Mouse (Mus musculus) retina, adult 2 months (tissue): ENCODE results near the gene Itgav.

ENCODE experiments used
- DNase-seq: peaks from one replicate; pipeline ENCODE4 v3.0.0-alpha.2; 2012; ENCODE audit warnings: low read depth, low spot score

Gene Itgav

DNA sequence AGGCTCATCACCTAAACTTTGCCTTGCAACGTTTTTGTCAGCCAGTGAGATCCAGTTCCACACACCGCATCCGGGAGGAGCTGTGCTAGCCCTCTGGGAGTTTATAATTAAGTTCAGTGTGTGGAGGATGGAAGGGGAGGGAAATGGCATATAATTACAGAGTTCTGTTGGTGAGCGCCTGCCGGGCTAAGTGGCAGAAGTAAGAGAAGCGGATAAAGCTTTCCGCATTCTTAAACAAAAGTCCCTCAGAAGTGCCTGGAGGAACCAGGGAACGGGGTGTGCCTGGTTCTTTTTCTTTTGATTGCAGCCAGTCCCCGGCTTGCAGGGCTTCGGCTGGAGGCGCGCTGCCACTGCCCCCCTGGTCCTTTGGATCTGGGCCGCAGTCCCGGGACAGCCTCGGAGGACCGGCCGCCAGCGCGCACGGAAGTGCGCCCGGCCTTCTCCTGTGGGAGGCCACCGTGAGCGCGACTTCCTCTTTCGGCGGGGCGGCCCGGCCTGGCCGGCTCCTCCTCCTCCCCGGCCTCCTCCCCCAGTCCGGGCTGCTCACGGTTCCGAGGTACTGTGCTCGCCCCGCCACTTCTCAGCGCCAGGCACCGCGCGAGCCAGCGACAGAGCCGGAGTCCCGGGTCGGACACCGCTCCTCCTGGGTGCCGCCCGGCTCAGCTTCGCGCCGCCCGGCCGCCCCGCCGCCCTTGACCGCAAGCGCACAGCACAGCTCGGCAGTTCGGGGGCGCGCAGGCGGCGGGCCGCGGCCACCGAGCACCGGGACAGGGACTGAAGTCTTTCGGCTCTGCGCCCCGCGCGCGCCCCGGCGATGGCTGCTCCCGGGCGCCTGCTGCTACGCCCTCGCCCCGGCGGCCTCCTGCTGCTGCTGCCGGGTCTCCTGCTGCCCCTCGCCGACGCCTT, at the start of gene Itgav:
TSS of gene Itgav (plus strand) at position 477 of the 906 bp plus-strand sequence.
- DNase-seq, result no peak

DNA sequence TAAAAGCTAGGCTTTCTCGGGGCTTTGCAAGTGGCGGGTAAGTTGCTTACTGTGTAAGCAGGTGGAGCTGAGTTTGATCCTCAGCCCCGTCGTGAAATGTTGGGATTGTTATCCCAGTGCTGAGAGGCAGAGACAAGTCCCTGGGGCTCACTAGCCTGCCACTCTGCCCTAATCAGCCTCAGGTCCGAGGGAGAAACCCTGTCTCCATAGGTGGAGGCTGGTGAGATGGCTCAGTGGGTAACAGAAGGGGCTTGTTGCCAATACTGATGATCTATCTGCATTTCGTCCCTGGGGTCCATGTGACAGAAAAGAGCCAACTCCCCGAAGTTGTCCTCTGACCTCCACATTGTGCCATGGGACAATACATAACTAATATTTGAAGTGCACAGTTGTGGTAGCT, 49.8 kb upstream of the Itgav start:
- no peak for DNase-seq

DNA sequence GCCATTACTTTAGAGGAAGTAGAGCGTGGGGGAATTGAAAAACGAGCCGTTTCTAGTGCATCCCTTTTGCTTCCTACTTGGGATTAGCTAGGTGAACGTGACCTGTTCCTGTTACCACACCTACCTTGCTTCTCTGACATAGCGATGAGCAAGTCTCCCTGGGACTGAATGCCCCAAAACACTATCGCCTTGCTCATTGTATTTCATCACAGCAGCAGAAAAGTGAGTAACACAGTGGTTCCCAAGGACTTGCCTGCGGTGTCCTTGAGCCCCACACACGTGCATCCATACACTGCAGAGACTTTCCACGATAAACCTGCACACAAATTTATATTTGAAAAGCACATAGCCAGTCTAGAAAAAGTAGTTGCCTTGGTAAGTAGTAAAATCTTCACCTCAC, 49.3 kb upstream of the Itgav start:
- no peak for DNase-seq

DNA sequence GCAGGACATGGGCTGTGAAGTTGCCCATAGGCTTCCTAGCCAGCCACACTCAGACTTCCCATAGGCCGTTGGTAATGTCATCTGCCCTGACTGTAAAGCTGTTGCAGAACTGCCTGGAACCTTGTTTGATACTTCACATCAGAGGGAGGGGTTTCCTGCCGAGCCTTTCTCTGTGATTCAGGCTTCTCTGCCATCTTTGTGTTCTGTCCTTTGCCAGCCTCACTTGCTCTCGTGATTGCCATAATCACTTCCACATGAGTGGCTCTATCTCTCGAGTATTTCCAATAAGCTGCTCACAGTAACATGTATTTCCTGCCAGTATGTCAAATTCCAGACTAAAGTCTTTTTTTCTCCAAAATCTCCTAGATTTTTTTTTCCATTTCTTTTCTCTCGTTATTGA, 48.5 kb upstream of the Itgav start:
- no peak for DNase-seq

DNA sequence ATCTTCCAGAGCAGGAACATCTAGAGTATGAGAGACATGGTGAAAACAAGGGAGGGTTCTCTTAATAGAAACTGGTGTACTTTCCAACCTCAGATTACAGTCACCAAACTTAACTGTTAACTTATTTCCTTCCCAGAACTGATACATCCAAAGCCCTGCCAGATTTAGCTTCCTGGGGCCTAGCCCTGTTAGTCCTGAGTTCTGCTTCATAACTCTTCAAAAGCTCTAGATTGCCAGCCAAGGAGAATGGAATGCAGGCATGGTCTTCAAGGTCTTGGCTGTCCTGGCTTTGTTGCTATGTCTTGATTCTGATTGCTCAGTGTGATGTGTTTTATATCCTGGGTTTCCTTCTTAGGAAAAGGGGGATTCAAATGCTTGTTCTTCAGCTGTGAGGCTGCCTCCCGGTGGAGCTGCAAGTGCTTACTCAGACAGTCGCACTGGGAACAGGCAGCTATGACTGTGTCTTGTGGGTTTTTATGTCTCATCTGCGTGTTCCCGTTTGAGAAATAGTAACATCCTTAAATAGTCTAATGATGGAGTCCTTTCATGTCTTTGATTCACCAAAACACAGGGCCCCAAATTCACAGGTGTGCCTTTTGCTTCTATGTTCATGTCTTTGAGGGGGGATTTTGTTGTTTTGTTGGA, 47.8 kb upstream of the Itgav start:
- no peak for DNase-seq

DNA sequence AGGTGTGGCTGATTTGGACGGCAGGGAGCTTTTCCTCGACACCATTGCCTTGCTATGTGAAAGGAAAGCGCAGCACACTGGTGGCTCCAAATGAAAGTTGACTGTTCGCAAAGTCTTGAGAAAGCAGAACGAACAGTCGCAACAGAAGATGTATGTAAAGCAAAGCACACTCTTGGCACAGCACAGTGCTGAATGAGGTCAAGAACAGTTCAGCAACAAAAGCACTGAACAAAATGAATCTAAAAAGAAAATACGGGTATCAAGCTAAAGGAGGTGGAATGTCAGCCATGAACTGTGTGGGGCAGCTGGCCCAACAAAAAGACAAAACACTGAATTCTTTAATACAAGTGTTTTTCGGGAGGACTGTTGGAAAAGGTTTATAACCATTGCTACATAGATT, 42.9 kb upstream of the Itgav start:
- no peak for DNase-seq

DNA sequence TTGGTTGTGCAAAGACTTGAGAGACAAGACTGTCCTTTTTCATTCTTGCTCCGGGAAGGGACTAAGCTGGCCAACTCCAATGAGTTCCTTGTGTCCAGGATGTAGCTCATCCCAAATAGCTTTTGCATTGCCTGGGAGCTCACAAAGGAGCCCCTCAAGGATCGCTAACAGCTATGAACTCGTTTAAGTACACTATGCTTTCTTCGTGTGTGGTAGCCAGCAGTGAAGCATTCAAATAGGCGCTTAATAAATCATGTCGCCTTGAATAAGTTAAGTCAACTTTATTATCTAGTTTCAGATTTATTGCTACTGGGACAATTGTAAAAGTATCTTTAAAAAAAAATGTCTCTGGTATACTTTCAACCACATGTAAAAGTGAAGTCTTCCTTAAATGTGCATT, 42.4 kb upstream of the Itgav start:
- DNase-seq, result no peak

DNA sequence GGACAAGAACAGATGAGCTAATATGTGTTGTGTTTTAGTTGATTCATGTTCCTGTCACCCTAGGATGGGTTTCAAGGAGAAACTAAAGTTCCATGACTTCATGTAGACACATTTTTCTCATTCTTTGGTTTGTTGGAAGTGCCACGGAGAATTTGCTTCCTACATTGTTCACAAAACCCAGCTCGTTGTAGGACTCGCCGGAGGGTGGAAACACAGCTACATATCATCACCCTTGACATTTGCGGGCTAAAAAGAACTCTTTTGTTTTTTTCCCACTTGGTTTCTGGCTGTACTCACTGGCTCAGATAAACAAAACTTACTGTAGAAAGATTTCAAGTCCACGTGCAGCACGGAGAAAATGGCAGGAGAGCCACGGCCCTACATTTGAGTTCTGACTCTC, 41.9 kb upstream of the Itgav start:
- no peak for DNase-seq

DNA sequence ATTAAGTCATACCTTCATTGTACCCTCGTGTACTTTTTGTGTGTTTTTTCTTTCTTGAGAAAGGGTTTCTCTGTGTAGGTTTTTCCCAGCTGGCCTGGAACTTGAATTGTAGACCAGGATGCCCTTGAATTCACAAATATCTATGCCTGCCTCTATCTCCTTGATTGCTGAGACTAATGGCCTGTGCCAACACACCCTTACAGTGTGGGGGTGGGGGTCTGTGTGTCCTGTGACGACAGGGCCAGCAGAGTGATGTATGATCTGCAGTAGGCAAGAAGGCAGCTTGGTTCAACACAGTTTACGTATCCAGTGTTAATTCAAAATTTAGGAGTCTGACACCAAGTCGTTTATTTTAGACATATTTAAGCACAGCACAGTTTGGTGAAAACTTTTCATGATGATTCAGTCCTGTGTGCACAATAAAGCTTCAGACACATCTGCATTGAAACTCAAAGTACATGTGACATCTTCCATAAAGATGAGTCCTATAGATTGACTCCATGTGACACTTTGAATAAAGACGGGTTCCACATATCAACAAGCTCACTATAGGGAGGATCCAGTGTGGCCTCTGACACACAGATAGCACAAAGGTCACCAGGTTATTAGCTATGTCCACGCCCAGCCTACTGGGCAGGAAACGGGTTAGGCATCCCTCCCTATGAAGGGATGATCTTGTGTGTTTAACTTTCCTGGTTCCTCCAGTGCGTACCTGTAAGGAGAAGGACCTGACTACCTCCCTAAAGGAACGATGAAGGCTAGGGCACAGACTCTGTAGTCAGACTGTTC, 40.3 kb upstream of the Itgav start:
- no peak for DNase-seq

DNA sequence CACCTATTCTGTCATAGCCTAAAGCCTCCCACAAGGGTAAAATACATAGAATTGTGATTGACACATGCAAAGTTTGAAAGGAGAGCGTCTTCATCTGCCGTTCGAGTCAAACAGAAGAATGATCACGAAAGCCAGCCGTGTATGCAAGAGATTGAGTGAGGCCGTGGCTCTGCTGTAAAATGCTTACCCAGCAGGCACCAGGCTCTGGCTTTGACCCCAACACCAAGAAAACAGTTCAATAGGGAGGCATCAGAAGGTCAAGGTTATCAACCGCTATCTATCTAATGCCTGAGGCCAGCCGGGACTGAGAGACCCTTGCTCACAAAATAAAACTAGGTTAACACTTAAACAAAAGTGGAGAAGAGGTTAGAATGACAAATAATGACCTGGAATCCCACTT, 39.5 kb upstream of the Itgav start:
- no peak for DNase-seq

DNA sequence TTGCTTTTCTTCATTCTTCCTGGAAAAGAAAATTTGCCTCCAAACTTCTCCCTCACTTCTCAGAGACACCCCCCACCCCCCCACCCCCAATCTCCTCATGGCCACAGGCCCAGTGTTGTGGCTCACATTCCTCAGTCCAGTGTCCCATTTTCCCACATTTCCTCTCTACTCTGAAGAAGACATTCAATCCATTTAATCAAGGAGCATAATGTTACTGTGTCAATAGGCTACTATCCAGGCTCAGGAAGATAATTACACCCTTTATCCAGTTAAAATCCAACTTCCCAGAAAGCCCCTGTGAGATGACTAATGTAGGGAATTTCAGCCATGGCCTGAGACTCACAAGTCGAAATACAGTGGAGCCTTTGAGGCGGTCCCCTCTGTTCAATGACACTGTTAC, 33.8 kb upstream of the Itgav start:
- no peak for DNase-seq

DNA sequence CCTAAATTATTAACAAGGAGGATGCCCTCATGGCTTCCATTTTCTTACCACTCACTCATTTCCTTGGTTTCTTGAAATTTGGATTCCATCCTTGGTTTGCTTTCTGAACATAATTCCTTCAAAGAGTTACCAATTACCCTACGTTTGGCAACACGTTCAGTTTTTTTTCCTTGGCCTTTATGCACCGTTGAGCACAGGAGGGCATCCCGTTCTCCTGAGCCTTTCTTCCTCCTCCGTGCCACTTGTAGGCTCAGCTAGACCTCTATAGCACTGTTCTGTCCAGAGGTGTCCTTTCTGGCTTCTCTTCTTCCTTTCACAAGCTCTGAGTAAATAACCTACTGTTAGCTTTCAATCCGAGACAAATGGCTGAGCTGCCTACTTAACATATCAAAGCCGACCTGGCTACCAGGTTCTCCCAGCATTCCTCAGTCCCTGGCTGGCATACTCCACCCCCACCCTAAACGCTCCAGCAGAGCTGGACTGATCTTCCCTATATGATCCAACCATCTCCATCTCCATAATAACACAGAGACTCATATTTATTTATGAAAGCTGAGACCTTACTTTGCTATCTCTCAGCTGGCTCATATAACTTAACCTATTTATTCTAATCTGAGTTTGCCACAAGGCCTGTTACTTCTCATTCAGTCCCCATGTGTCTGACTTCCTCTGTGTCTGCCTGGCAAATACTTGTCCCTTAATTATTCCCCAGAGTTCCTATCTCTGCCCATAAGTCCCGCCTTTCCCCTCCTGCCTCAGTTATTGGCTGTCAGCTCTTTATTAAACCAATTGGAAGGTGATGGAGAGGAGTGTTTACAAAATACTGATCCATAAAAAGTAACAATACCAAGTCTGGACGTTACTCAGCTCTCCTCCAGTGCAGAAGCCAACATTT, 31.3 kb upstream of the Itgav start:
- no peak for DNase-seq

DNA sequence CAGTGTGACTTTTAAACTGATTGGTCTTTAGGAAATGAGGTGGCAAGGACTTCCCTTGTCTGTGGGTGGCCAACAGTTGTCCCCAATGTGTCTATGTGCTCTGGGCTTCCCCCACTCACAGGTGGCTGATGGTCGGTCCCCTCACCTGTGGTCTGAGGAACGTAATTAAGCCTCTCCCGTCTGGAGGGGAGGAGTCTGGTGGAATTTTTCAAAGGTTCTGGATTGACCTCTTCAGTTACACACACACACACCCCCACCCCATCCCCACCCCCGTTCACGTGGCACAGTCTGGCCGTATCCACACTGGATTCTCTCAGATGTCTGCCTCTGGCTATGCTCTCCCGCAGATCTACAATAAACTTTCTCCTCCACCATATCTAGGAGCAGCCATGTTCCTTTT, 30.1 kb upstream of the Itgav start:
- no peak for DNase-seq

DNA sequence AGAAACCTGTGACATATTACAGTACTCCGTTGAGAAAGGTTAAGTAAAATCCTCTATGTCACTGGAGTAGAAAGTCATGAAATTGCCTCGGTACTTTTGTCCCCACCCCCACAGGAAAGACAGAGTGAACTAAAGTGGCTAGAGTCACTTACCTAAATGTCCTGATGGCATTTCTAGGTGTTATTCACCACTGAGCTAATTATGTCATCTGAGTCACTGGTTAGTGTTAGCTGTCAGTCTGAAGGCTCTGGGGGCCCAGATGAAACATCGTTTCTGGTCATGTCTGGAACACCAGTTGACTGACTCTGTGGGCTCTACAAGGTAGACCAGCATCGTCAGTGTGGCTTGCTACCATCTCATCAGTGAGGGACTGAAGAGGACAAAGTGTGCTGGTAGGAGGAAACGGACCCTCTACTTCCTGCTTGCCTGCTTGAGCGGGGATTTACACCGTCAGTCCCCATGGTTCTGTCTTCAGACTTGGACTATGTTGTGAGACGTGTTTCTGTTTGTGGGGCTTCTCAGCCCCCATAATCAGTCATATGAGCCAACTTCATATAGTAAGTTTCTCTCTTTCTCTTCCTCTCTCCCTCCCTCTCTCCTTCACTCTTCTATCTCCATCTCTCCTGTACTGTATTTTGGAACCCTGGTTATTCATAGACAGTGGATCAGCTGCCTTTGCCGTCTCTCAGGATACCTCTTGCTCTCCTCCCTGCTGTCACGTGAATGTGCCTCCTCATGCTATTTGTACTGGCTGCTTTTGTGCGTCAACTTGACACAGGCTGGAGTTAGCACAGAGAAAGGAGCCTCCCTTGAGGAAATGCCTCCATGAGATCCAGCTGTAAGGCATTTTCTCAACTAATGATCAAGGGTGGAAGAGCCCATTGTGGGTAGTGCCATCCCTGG, 28.6 kb upstream of the Itgav start:
- no peak for DNase-seq

DNA sequence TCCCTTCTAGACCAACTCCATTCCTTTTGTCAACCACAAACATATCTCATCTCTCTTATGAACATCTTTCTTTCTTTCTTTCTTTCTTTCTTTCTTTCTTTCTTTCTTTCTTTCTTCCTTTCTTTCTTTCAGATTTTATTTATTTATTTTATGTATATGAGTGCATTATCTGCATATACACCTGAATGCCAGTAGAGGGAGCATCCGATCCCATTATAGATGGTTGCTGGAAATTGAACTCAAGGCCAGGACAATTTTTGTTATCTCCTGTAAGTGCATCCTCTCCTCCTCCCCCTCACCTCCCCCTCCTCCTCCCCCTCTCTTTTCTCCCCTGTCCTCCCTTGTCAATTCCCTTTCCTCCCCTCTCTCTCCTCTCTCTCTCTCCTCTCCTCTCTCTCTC, 25.7 kb upstream of the Itgav start:
- no peak for DNase-seq

DNA sequence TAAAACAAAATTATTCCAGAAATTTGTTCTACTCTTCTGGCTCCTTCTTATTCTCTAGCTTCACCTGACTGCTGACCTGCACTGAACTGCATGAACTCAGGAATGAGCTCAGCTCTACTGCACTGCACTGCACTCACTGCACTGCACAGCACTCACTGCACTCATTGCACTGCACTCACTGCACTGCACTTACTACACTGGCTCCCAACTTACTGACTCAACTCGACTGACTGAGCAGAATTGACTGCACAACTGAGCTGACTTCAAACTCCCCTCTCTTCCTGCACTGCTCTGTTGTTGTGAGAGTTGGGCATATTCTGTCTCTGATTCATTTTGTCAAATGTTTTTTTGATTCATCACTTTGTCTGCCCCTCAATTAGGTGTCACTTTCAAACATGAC, 24.9 kb upstream of the Itgav start:
- DNase-seq, result no peak

DNA sequence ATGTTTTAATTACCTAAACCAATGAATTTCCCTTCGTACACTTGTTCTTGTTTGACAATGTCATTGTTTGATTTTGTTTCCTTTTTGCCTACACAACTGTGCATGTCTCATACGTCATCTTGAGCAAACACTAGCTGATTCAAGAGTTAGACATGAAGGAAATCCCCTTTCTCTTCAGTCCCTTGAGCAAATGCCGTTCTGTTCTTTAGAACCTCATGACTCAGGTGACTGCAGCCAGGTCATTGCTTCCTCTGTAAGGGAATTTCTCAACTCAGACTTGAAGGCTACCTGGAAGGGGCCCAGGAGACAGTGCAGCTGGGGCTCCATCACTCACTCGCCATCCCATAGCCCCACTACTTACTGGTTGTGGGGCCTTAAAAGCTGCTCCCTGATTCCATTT, 23.5 kb upstream of the Itgav start:
- no peak for DNase-seq

DNA sequence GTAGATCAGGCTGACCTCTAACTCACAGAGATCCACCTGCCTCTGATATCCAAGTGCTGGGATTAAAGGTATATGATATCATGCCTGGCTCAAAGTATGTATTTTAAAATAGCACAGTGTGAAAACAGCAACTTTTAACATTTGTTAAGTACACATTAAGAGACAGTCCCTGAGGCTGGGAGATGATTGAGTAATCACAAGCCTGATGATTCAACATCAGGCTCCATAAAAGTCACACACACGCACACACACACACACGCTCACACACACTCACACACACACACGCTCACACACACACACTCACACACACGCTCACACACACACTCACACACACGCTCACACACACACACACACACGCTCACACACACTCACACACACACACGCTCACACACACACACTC, 21.8 kb upstream of the Itgav start:
- DNase-seq, result no peak

DNA sequence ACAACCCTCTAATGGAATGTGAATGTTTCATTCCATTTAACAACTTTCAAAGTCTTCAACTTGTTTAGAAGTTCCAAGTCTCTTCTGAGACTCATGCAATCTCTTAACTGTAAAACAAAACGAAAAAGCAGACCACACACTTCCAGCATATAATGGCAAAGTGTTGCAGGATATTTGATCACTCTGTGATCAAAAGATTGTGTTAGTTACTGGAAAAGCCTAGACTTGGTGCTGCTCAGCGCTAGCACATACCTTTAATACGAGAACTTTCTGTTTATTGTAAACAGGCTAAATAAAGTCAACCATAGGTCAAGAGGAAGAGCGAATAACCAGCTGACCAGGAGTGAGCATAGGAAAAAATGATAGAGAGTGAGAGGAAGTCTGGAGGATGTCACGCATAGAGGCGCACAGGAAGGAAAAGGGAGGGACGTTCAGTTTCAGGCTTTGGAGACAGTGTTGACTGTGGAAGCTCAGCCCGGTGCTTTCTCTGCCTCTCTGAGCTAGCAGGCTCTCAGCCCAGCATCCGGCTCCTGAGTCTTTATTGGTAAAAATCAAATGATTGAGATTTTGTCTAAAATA, 18.5 kb upstream of the Itgav start:
- DNase-seq, result no peak

DNA sequence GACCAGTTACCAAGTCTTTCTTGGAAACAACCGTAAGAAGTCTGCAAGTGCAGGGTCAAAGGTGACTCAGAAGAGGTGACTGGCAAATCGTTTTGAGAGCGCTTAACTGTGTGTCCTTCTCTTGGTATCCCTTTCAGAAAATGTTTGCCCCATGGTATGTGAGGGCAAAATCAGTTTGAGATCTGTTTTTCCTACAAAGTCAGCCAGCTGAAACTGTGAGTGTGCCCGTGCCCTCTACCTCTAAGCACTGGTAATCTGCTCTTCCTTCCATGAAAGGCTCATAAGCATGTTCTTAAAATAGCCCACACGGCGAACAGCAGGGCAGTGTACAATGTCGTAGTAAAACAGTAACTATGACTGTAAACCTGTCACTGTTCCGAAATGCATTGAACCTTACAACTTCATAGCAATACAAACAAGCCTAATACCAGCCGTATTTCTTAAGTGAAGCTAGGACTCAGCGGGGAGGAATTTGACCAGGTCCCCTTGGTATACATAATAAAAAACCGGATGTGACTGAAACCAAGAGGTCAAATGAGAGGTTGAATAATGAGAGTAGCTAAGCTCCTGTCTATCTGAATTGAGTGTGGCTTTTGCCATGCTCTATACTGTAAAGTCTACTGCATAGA, 14.2 kb upstream of the Itgav start:
- no peak for DNase-seq
